Mouse (Mus musculus) myocyte (in vitro differentiated cells): ENCODE measurements around the gene Ap1b1. TPM values are rescaled to one million over a fixed set of nuclear protein-coding genes. Genes with fewer than 3 reads are reported as not detected.

Experiments used
- H3K27me3 ChIP-seq: one replicate; pipeline ENCODE4 v1.6.1; 2011; ENCODE audit not compliant: control insufficient read depth, insufficient read depth, insufficient read length
- H3K36me3 ChIP-seq: one replicate; pipeline ENCODE4 v1.6.1; 2011; ENCODE audit not compliant: control insufficient read depth, insufficient read depth
- H3K4me2 ChIP-seq: one replicate; pipeline ENCODE4 v1.6.1; 2011; ENCODE audit warnings: low read depth, control low read depth
- H3K4me3 ChIP-seq: one replicate; pipeline ENCODE4 v1.5.1; 2011; ENCODE audit warnings: mild to moderate bottlenecking, control low read depth, moderate library complexity
- H3K79me2 ChIP-seq: one replicate; pipeline ENCODE4 v1.6.1; 2011; ENCODE audit not compliant: control insufficient read depth, insufficient read depth
- H3ac ChIP-seq: one replicate; pipeline ENCODE4 v1.6.1; 2011; ENCODE audit not compliant: control insufficient read depth, insufficient read length
- CEBPB ChIP-seq: IDR thresholded peaks from 2 replicates; pipeline ENCODE4 v1.6.1; 2011; ENCODE audit warnings: mild to moderate bottlenecking, moderate library complexity; ENCODE audit not compliant: poor library complexity, insufficient read depth, severe bottlenecking
- E2F4 ChIP-seq: IDR thresholded peaks from one replicate; pipeline ENCODE4 v1.6.1; 2011; ENCODE audit warnings: mild to moderate bottlenecking, control low read depth, moderate library complexity; ENCODE audit not compliant: insufficient read depth
- MAX ChIP-seq: IDR thresholded peaks from one replicate; pipeline ENCODE4 v1.6.1; 2011; ENCODE audit warnings: low read depth, mild to moderate bottlenecking, control low read depth
- MYOD1 ChIP-seq, 3 experiments: IDR thresholded peaks; one replicate each; pipeline ENCODE4 v1.6.1; 2011; ENCODE audit warnings: control low read depth in 2 of 3, low read depth in 2 of 3, mild to moderate bottlenecking in 2 of 3, moderate library complexity in 1 of 3; ENCODE audit not compliant: insufficient read length in 2 of 3, control insufficient read depth in 1 of 3
- MYOG ChIP-seq, 3 experiments: IDR thresholded peaks; one replicate each; pipeline ENCODE4 v1.6.1; 2011; ENCODE audit warnings: control low read depth in 2 of 3, low read depth in 2 of 3, mild to moderate bottlenecking in 2 of 3; ENCODE audit not compliant: insufficient read length in 2 of 3, control insufficient read depth in 1 of 3, insufficient read depth in 1 of 3
- POLR2A ChIP-seq: IDR thresholded peaks from one replicate; pipeline ENCODE4 v1.6.1; 2011; ENCODE audit warnings: low read depth, mild to moderate bottlenecking, control low read depth, moderate library complexity; ENCODE audit not compliant: insufficient read length
- POLR2AphosphoS2 ChIP-seq: IDR thresholded peaks from one replicate; pipeline ENCODE4 v1.6.1; 2011; ENCODE audit warnings: low read depth, control low read depth; ENCODE audit not compliant: insufficient read length
- REST ChIP-seq: IDR thresholded peaks from one replicate; pipeline ENCODE4 v1.6.1; 2011; ENCODE audit warnings: mild to moderate bottlenecking, control low read depth, moderate library complexity; ENCODE audit not compliant: insufficient read depth, insufficient read length
- SRF ChIP-seq: IDR thresholded peaks from one replicate; pipeline ENCODE4 v1.6.1; 2011; ENCODE audit warnings: low read depth; ENCODE audit not compliant: control insufficient read depth, insufficient read length
- TCF12 ChIP-seq: IDR thresholded peaks from one replicate; pipeline ENCODE4 v1.6.1; 2011; ENCODE audit warnings: mild to moderate bottlenecking, control low read depth; ENCODE audit not compliant: poor library complexity, insufficient read depth, severe bottlenecking
- TCF3 ChIP-seq: IDR thresholded peaks from one replicate; pipeline ENCODE4 v1.6.1; 2011; ENCODE audit warnings: low read depth, control low read depth; ENCODE audit not compliant: insufficient read length
- USF1 ChIP-seq: IDR thresholded peaks from one replicate; pipeline ENCODE4 v1.6.1; 2011; ENCODE audit warnings: low read depth, mild to moderate bottlenecking, control low read depth, moderate library complexity
- polyA plus RNA-seq: library from polyadenylated mRNA; unstranded; fragments of >200 nt; fragmentation: generic; extraction: Trizol; gene quantifications from one replicate; pipeline ENCODE4 v1.2.1, GENCODE M21; 2012; ENCODE audit warnings: missing spikeins

Gene Ap1b1
- polyA plus RNA-seq, 1 experiment = 55.6 TPM

- H3K27me3 ChIP-seq = no peaks in the 10 kb centered on the region
- no peak for TF ChIP-seq MAX
- no peak for TF ChIP-seq REST
- no peak for TF ChIP-seq POLR2AphosphoS2
- no peak for TF ChIP-seq SRF
- no peak for TF ChIP-seq CEBPB
- TF ChIP-seq E2F4 = no peak
- TF ChIP-seq POLR2A = no peak
- TF ChIP-seq MYOD1 (IDR thresholded peaks at IDR 0.05; ENCODE audit: control insufficient read depth in 1 of 3, insufficient read length in 2 of 3, low read depth in 2 of 3) = no peak
- no peak for TF ChIP-seq TCF12
- no peak for TF ChIP-seq USF1
- TF ChIP-seq MYOG (IDR thresholded peaks at IDR 0.05; ENCODE audit: control insufficient read depth in 1 of 3, insufficient read depth in 1 of 3, insufficient read length in 2 of 3, low read depth in 2 of 3) = no peak
- TF ChIP-seq TCF3 = no peak
- H3K4me2 ChIP-seq = no peak overlapping the region
- H3K4me3 ChIP-seq = no peak overlapping the region
- no peak overlapping the region for H3ac ChIP-seq
- no peaks in the 10 kb centered on the region for H3K79me2 ChIP-seq
- H3K36me3 ChIP-seq = no peaks in the 10 kb centered on the region
Measured at GRCm38 (mm10) chr11:5052200-5052854, 65.7 kb downstream of the Ap1b1 start.

- TF ChIP-seq MAX (no peak), TCF12 (no peak), TCF3 (no peak), REST (no peak), E2F4 (no peak), MYOD1 (IDR thresholded peaks at IDR 0.05; ENCODE audit: control insufficient read depth in 1 of 3, insufficient read length in 2 of 3, low read depth in 2 of 3) (no peak), USF1 (no peak), SRF (no peak), CEBPB (no peak), MYOG (IDR thresholded peaks at IDR 0.05; ENCODE audit: control insufficient read depth in 1 of 3, insufficient read depth in 1 of 3, insufficient read length in 2 of 3, low read depth in 2 of 3) (no peak), POLR2A (no peak), POLR2AphosphoS2 (no peak)
- Histone ChIP-seq H3ac (no peak overlapping the region), H3K4me2 (no peak overlapping the region), H3K4me3 (no peak overlapping the region), H3K27me3 (no peaks in the 10 kb centered on the region), H3K79me2 (no peaks in the 10 kb centered on the region), H3K36me3 (no peaks in the 10 kb centered on the region)
Measured at GRCm38 (mm10) chr11:5054151-5054550, 67.5 kb downstream of the Ap1b1 start.

DNA sequence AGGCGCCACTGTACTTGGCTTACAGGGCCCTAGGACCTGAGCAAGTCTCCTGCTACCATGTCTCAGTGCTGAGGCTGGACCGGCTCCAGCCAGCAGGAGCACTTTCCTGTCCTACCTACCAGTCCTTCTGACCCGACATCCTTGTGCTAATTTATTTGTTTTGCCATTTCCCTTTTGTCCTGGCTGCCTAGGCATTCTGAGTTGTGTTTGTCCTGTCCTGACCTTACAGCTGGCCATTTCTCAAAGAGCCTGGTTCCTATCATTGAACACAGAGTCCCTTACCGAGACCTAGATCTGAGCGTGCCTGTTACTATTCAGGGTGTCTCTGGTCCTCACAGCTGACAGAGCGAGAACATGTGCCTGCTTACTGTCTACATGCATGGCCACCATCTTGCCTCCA, 68.2 kb downstream of the Ap1b1 start:
- H3ac ChIP-seq = no peak overlapping the region
- H3K36me3 ChIP-seq = no peaks in the 10 kb centered on the region
- TF ChIP-seq MYOD1 (IDR thresholded peaks at IDR 0.05; ENCODE audit: control insufficient read depth in 1 of 3, insufficient read length in 2 of 3, low read depth in 2 of 3) (no peak), SRF (no peak), USF1 (no peak), MYOG (IDR thresholded peaks at IDR 0.05; ENCODE audit: control insufficient read depth in 1 of 3, insufficient read depth in 1 of 3, insufficient read length in 2 of 3, low read depth in 2 of 3) (no peak), MAX (no peak), REST (no peak), TCF3 (no peak), POLR2AphosphoS2 (no peak), POLR2A (no peak), TCF12 (no peak), E2F4 (no peak), CEBPB (no peak)
- H3K4me2 ChIP-seq = no peak overlapping the region
- H3K27me3 ChIP-seq = no peaks in the 10 kb centered on the region
- H3K79me2 ChIP-seq = no peaks in the 10 kb centered on the region
- no peak overlapping the region for H3K4me3 ChIP-seq

DNA sequence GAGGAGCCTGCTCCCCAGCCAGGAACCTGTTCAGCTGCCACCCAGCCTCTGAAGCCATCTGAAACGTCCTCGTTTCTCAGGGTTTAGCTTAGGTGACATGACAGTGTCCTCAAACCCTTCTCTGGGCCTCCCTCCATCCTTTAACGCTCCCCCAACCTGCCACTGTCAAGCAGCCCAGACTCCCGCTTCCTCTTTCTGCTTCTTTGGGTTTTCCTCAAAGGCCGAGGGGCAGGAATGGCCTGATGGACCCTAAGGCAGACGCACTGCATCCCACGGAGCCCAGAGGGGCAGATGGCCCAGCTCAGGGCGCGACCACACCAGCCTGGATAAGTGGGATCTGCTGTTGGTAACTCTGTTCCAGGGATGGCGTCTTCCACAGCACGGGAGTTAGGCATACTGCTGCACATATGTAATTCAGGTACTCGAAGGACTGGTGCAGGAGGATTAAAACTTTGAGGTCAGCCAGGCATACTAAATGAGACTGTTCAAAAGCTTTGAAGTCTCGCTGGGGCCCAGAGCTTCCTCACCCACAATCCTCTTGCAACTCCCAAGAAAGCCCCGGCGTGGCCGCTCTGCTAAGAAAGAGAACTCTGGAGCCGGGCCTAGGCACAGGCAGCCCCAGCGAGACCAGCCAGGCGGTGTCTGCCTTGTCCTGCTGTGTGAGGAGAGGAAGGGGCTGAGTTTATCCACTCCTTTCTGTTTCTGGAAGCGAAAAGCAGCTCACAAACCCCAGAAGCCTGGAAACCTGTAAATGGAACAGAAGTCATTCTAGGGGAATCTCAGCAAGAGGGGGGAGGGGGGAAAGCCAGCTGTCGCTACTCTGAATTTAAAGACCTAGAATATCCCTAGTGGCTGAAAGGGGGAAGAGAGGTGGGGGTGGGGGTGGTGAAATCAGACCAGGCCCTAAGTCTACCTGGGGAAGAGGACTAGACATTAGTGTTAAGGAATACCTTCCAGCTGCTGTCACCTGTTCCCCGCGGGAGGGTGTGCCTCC, 69.6 kb downstream of the Ap1b1 start:
- H3K79me2 ChIP-seq = no peaks in the 10 kb centered on the region
- TF ChIP-seq MYOD1 (IDR thresholded peaks at IDR 0.05; ENCODE audit: control insufficient read depth in 1 of 3, insufficient read length in 2 of 3, low read depth in 2 of 3) (no peak), MAX (no peak), MYOG (IDR thresholded peaks at IDR 0.05; ENCODE audit: control insufficient read depth in 1 of 3, insufficient read depth in 1 of 3, insufficient read length in 2 of 3, low read depth in 2 of 3) (no peak), SRF (no peak), USF1 (no peak), POLR2A (no peak), CEBPB (no peak), TCF12 (no peak), E2F4 (no peak), TCF3 (no peak), POLR2AphosphoS2 (no peak), REST (no peak)
- H3K27me3 ChIP-seq = no peaks in the 10 kb centered on the region
- no peaks in the 10 kb centered on the region for H3K36me3 ChIP-seq
- H3ac ChIP-seq = no peak overlapping the region
- H3K4me3 ChIP-seq = no peak overlapping the region
- H3K4me2 ChIP-seq = no peak overlapping the region
